Mouse (Mus musculus) liver, embryonic 13.5 days (tissue): Measurements from ENCODE around the gene Hsd17b2. TPM values are rescaled to one million over a fixed set of nuclear protein-coding genes. Genes with fewer than 3 reads are reported as not detected.

Source experiments
- ATAC-seq: fragments of 200-750 bp; cut with Nextera tagmentation; 2 replicates; pipeline ENCODE4 v1.8.0; 2017; ENCODE audit warnings: low read depth, mild to moderate bottlenecking, moderate number of reproducible peaks, moderate library complexity
- DNase-seq: peaks from one replicate; pipeline ENCODE4 v3.0.0; 2022
- H3K27ac ChIP-seq: fragments of 300-500 bp; sonication (generic); 2 replicates; pipeline ENCODE4 v1.5.1; 2015; ENCODE audit warnings: moderate library complexity, mild to moderate bottlenecking, inconsistent platforms
- H3K27me3 ChIP-seq: fragments of 300-500 bp; sonication (generic); 2 replicates; pipeline ENCODE4 v1.6.1; 2015; ENCODE audit warnings: mild to moderate bottlenecking, inconsistent platforms
- H3K36me3 ChIP-seq: fragments of 300-500 bp; sonication (generic); 2 replicates; pipeline ENCODE4 v1.6.1; 2015; ENCODE audit warnings: mild to moderate bottlenecking, inconsistent platforms
- H3K4me1 ChIP-seq: fragments of 300-500 bp; sonication (generic); replicated peaks from 2 replicates; pipeline ENCODE4 v1.6.1; 2015; ENCODE audit warnings: inconsistent platforms
- H3K4me2 ChIP-seq: fragments of 300-500 bp; sonication (generic); 2 replicates; pipeline ENCODE4 v1.6.1; 2015; ENCODE audit warnings: inconsistent platforms, mild to moderate bottlenecking, moderate library complexity
- H3K4me3 ChIP-seq: fragments of 300-500 bp; sonication (generic); replicated peaks from 2 replicates; pipeline ENCODE4 v1.5.1; 2015; ENCODE audit warnings: mild to moderate bottlenecking, inconsistent platforms
- H3K9ac ChIP-seq: fragments of 300-500 bp; sonication (generic); 2 replicates; pipeline ENCODE4 v1.6.1; 2015; ENCODE audit warnings: mild to moderate bottlenecking, inconsistent platforms
- H3K9me3 ChIP-seq: fragments of 300-500 bp; sonication (generic); replicated peaks from 2 replicates; pipeline ENCODE4 v1.6.1; 2016; ENCODE audit warnings: inconsistent platforms
- WGBS: fragments of 180-500 bp; shearing (Covaris S2); methylation state at CpG from one replicate; pipeline ENCODE4 v1.1.7; 2015; ENCODE audit not compliant: insufficient replicate concordance; 5-methylcytosine and 5-hydroxymethylcytosine counted together
- polyA plus RNA-seq: library from polyadenylated mRNA; unstranded; fragments of >200 nt; fragmentation: Nextera tagmentation; extraction: Ambion mirVana; gene quantifications from 2 replicates; pipeline ENCODE4 v1.2.1, GENCODE M21; 2015

The Hsd17b2 gene
- polyA plus RNA-seq, 1 experiment from 2014 or later, result 41.4 TPM

DNA sequence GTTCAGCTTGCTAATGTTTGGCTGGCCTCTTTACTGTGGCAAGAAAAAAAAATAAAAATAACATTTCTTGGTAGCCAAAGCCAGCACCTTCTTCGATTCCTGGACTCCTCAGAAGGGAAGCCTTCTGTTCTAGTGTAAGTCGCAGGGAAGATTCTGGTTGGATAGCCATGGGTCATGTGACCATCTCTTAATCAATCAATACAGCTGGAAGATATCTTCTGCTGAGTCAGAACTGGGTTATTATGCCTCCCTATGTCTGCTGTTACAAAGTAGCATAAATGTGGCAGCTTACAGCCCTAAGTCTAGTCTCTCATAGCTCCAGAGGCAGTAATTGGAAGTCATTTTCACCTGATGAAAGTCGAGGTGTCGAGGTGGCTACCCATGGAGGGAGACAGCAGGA is 23.1 kb upstream of the Hsd17b2 start:
- Histone ChIP-seq H3K4me3 (no peak overlapping the region), H3K27me3 (no peaks in the 10 kb centered on the region), H3K4me1 (peaks cover 4% of the 10 kb centered on the region; the same call in 1 of the 2 replicates), H3K9ac (no peak overlapping the region), H3K27ac (no peak overlapping the region), H3K4me2 (no peak overlapping the region), H3K36me3 (no peaks in the 10 kb centered on the region), H3K9me3 (no peaks in the 10 kb centered on the region)
- DNase-seq (no peak), ATAC-seq (0 out of 2 replicates have a peak, but pooled peaks have one; percentile 17)
- WGBS, result 62% methylated on average over 4 of the region's 4 CpGs

DNA sequence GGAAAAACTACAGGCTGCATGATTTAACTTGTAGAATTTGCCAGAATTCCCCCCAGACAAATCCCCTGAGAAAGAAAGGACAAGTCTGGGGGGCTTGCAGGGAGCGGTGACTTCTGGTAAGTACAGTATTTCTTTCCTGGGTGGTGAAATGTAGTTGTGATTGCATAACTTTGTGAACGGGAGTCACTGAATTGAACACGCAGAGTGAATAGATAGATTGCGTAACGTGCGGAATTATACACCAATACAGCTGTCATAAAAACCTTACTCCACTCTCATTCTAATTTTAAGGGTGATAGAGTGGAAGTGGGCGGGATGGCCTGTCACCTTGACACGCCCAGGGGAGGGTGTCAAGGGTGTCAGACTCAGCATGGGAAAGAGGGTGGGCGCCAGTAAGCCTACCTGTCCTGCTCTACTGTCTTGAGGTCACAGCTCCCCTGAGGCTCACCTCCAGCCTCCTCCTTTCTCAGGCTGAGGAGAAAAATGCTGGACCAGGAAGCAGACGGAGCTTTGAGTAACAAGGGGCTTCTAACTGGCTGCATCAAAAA is 17.7 kb upstream of the Hsd17b2 start:
- Histone ChIP-seq H3K4me3 (no peak overlapping the region), H3K9ac (no peak overlapping the region), H3K27ac (no peak overlapping the region), H3K4me2 (no peak overlapping the region), H3K4me1 (0 out of 2 replicates have a peak, but pooled peaks cover 7% of the 10 kb centered on the region), H3K36me3 (no peaks in the 10 kb centered on the region), H3K9me3 (no peaks in the 10 kb centered on the region), H3K27me3 (no peaks in the 10 kb centered on the region)
- WGBS, result 60% methylated on average over 10 of the region's 10 CpGs
- no peak for ATAC-seq
- no peak for DNase-seq

DNA sequence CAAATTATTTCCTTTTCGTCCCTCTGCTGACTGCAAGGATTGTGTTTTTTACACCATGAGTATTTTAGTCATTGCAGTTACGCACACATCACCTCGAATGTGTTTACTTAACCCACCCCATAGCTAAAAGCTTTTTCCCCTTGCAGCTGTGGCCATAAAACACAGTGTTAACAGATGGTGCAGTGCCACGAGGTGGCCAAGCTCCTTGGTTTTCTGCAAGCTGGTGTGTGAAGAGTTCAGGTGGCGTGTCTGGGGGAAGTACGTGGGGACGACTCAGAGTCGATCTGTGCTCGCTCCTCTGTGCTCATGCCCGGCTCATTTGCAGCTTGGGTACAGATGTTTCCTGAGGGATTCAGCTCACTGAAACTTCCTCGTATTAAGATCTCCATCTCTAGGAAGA is 17.2 kb upstream of the Hsd17b2 start:
- ATAC-seq, result no peak
- 0 out of 2 replicates have a peak, but pooled peaks cover 7% of the 10 kb centered on the region for H3K4me1 ChIP-seq
- H3K36me3 ChIP-seq, result no peaks in the 10 kb centered on the region
- WGBS, result 31% methylated on average over 11 of the region's 11 CpGs
- no peak for DNase-seq
- no peak overlapping the region for H3K4me3 ChIP-seq
- no peak overlapping the region for H3K9ac ChIP-seq
- H3K27ac ChIP-seq, result no peak overlapping the region
- H3K27me3 ChIP-seq, result no peaks in the 10 kb centered on the region
- H3K9me3 ChIP-seq, result no peaks in the 10 kb centered on the region
- H3K4me2 ChIP-seq, result no peak overlapping the region

DNA sequence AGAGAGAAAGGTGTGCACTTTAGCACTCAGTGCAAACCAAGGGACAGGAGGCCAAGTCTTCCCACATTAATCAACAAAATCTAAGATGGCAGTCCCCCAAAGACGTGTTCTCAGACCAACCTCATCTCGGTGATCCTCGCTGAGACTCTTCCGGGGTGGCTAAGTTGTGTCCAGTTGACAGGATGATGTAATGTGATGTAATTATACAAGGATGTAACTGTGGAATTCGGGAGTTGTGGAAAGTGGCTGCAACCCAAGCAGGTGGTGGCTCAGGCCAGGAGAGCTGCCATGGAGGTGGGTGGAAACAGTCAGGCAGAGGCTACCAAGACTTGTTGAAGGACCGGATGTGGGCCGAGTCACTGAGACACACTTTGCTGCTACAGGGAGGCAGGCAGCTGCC is 13.8 kb upstream of the Hsd17b2 start:
- H3K4me1 ChIP-seq, result 0 out of 2 replicates have a peak, but pooled peaks cover 7% of the 10 kb centered on the region
- no peak overlapping the region for H3K27ac ChIP-seq
- ATAC-seq (no peak), DNase-seq (no peak)
- H3K27me3 ChIP-seq, result no peaks in the 10 kb centered on the region
- H3K4me3 ChIP-seq, result no peak overlapping the region
- no peak overlapping the region for H3K4me2 ChIP-seq
- WGBS, result 63% methylated on average over 7 of the region's 7 CpGs
- H3K9ac ChIP-seq, result no peak overlapping the region
- no peaks in the 10 kb centered on the region for H3K36me3 ChIP-seq
- H3K9me3 ChIP-seq, result no peaks in the 10 kb centered on the region

DNA sequence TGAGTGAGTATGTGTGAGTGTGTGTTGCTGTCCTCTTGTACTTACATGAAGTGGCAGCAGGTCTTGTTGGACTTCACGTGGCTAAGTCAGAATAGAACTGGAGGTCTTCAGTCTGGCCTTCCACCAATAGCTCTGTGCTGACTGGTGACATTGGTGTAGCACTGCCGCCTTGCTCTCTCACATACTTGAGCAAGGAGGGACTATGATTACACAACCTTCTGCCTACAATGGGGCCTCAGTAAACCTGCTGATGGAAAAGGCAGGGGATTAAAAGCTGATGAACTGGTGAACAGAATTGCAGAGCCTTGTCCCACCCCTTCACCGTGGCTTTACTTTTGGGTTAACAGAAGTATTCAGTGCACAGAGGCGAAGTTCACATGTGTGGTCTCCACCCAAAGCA is 9.6 kb upstream of the Hsd17b2 start:
- H3K9me3 ChIP-seq, result no peaks in the 10 kb centered on the region
- no peak overlapping the region for H3K27ac ChIP-seq
- WGBS, result 65% methylated on average over 4 of the region's 4 CpGs
- no peak overlapping the region for H3K4me2 ChIP-seq
- ATAC-seq, result no peak
- no peak overlapping the region for H3K4me3 ChIP-seq
- H3K4me1 ChIP-seq, result no peaks in the 10 kb centered on the region
- H3K27me3 ChIP-seq, result no peaks in the 10 kb centered on the region
- no peaks in the 10 kb centered on the region for H3K36me3 ChIP-seq
- H3K9ac ChIP-seq, result no peak overlapping the region
- DNase-seq, result no peak

DNA sequence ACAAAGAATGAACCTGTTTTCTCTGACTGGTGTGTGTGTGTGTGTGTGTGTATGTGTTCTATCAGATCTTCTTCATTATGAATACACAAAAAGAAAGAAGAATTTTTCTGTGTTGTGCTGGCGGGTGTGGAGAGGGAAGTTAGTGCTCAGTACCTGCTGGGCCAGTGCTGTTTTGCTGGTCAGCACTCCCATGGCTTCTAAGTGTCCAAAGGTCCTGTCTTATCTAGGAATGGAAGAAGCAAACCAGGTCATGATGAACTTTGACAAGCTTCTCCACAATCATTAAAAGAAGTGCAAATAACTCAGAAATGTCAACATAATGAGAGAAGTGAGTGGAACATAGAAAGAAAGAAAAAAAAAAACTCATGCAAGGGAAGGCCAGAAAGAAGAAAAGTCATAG is 6.1 kb upstream of the Hsd17b2 start:
- Histone ChIP-seq H3K9me3 (no peaks in the 10 kb centered on the region), H3K27ac (peak overlapping the region; percentile 49; the same call in 1 of the 2 replicates), H3K4me3 (no peak overlapping the region), H3K4me1 (no peaks in the 10 kb centered on the region), H3K27me3 (no peaks in the 10 kb centered on the region), H3K9ac (no peak overlapping the region), H3K4me2 (no peak overlapping the region), H3K36me3 (no peaks in the 10 kb centered on the region)
- no peak for DNase-seq
- ATAC-seq, result no peak
- 41% methylated on average over 1 of the region's 1 CpGs for WGBS

DNA sequence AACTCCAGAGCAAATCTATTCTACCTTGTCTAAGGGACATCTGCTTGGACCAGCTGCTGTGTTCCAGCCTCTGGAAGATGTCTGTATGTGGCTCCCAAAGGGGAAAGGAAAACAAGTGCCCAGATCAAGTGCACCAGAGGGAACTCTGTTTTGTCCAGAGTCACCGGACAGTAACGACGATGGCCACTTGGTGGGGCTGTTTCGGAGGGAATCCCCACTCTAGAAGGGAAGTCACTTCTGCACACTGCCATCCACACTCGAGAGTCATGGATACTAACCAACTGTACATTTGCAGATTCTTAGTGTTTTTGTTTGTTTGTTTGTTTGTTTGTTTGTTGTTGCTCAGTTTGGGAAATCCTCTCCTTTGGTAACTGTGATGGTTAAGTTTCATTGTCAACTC is 4.5 kb upstream of the Hsd17b2 start:
- no peak overlapping the region for H3K4me2 ChIP-seq
- no peaks in the 10 kb centered on the region for H3K36me3 ChIP-seq
- no peak overlapping the region for H3K27ac ChIP-seq
- ATAC-seq (no peak), DNase-seq (no peak)
- H3K9me3 ChIP-seq, result no peaks in the 10 kb centered on the region
- H3K4me1 ChIP-seq, result no peaks in the 10 kb centered on the region
- no peak overlapping the region for H3K9ac ChIP-seq
- WGBS, result 31% methylated on average over 5 of the region's 5 CpGs
- no peak overlapping the region for H3K4me3 ChIP-seq
- no peaks in the 10 kb centered on the region for H3K27me3 ChIP-seq

DNA sequence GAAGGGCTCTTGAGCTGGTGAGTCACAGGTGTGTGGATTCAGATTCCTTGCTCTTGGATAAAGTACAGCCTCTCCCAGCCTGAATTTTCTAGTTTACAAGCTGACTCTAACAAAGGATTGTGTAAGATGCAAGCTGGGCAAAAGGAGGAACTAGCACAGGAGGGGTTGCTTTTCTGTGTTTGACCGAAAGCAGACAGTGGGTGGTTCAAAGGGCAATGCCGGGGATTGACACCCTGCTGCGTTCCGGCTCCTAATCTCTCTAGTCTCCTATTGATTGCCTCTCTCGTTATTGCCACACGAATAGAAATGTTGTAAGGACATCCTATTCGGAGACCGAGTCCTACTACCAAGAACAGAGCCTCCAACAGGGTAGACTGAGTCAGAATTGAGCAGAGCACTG is 1.0 kb upstream of the Hsd17b2 start:
- 51% methylated on average over 8 of the region's 8 CpGs for WGBS
- no peaks in the 10 kb centered on the region for H3K4me1 ChIP-seq
- peak overlapping the region; percentile 45 for H3K4me2 ChIP-seq
- H3K9ac ChIP-seq, result no peak overlapping the region
- peak overlapping the region; percentile 65 for H3K27ac ChIP-seq
- no peaks in the 10 kb centered on the region for H3K27me3 ChIP-seq
- DNase-seq, result no peak
- ATAC-seq, result peak; percentile 57
- no peak overlapping the region for H3K4me3 ChIP-seq
- no peaks in the 10 kb centered on the region for H3K9me3 ChIP-seq
- no peaks in the 10 kb centered on the region for H3K36me3 ChIP-seq

DNA sequence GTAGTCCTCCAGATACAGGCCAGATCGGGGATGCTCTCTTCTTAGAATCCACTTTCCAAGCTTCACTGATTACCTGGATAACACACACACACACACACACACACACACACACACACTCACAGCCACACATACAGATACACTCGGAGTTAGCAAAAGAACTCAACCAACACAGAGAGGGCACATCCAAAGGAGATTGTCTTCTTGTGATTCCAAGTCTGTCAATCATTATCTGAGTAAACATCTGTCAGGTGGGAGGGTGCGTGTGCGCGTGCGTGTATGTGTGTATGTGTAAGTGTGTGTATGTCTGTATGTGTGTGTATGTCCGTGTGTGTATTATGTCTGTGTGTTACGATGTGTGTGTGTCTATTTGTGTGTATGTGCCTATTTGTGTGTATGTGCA is 458 bp upstream of the Hsd17b2 start:
- H3K4me3 ChIP-seq, result peak overlapping the region; percentile 43
- no peak overlapping the region for H3K9ac ChIP-seq
- 68% methylated on average over 8 of the region's 8 CpGs for WGBS
- H3K27me3 ChIP-seq, result no peaks in the 10 kb centered on the region
- no peaks in the 10 kb centered on the region for H3K9me3 ChIP-seq
- ATAC-seq, result no peak
- peak overlapping the region; percentile 65 for H3K27ac ChIP-seq
- peak overlapping the region; percentile 45 for H3K4me2 ChIP-seq
- H3K36me3 ChIP-seq, result no peaks in the 10 kb centered on the region
- DNase-seq, result no peak
- no peaks in the 10 kb centered on the region for H3K4me1 ChIP-seq

DNA sequence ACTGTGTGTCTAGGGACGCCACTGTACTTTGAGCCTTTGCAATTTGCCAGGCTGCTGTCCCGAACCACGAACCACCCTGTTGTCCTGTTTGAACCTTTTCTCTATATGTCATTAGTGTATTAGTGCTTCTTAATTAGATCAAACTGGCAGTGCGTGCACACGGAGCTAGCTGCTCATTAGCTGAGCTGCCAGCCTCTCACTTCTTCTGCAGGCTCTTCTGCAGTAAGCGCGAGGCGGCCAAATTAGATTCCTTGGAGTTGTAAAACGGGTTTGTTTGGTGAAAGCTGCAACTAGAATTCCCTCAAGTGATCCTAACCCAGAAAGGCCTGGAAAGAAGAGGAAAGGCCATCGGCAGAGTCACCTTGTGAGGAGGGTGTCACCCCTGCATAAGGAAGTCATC is 997 bp downstream of the Hsd17b2 start:
- 56% methylated on average over 10 of the region's 10 CpGs for WGBS
- Histone ChIP-seq H3K27ac (peak overlapping the region; percentile 34; the same call in 1 of the 2 replicates), H3K9me3 (no peaks in the 10 kb centered on the region), H3K4me3 (peak overlapping the region; percentile 43), H3K4me2 (peak overlapping the region; percentile 45), H3K27me3 (no peaks in the 10 kb centered on the region), H3K4me1 (no peaks in the 10 kb centered on the region), H3K36me3 (no peaks in the 10 kb centered on the region), H3K9ac (peak overlapping the region; percentile 58)
- ATAC-seq, result no peak
- DNase-seq, result no peak

DNA sequence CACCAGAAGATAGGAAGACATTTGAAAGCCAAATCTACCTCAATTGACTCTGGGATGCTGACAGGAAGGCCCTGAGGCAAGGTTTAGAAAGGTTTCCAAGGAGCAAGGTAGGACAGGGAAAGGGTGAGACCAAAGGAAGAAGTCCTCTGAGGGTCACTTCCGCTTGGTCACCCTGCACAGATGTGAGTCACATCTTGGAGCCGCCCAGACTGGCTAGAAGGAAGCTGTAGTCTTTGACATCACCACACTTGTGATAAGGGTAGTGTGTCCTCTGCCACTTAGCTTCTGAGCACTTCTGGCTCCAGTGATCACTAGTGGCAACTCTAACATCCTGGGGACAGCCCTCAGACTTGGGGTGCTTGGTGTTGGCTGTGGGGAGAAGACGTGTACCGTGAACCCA is 4.4 kb downstream of the Hsd17b2 start:
- Histone ChIP-seq H3K27me3 (no peaks in the 10 kb centered on the region), H3K4me1 (no peaks in the 10 kb centered on the region), H3K27ac (no peak overlapping the region), H3K9me3 (no peaks in the 10 kb centered on the region), H3K4me2 (no peak overlapping the region), H3K9ac (no peak overlapping the region), H3K36me3 (peaks cover 5% of the 10 kb centered on the region; the same call in 1 of the 2 replicates), H3K4me3 (no peak overlapping the region)
- WGBS, result 59% methylated on average over 4 of the region's 4 CpGs
- ATAC-seq (no peak), DNase-seq (no peak)

DNA sequence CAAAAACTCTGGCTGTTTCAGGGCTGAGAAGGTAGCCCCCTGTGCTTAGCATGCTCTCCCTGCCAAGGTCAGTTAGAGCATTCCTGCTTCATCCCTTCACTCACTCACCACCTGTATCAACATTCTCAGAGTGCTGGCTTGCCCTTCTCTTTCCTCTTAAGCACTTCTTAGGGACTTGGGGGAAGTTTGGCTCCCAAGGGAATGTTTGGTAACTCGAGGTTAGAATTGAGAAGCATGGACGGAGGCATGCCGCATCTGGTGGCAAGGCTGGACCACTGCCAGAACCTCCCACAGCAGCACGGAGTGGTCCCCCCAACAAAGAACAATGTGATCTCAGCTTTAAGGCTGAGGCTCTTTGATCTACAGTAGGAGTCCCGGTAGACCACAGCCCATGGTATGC is 10.5 kb downstream of the Hsd17b2 start:
- Histone ChIP-seq H3K4me2 (no peak overlapping the region), H3K9me3 (no peaks in the 10 kb centered on the region), H3K36me3 (peaks cover 12% of the 10 kb centered on the region; the same call in 1 of the 2 replicates), H3K27me3 (no peaks in the 10 kb centered on the region), H3K9ac (no peak overlapping the region), H3K4me3 (no peak overlapping the region), H3K27ac (no peak overlapping the region), H3K4me1 (0 out of 2 replicates have a peak, but pooled peaks cover 5% of the 10 kb centered on the region)
- DNase-seq (no peak), ATAC-seq (no peak)
- WGBS, result 60% methylated on average over 5 of the region's 5 CpGs
